Mouse (Mus musculus): Measurements from ENCODE around the gene Dock9. TPM values are rescaled to one million over a fixed set of nuclear protein-coding genes. Genes with fewer than 3 reads are reported as not detected.
A peak's percentile ranks its signal among the peaks of the same experiment; 100 is the strongest.

Gene Dock9
- total and polyA plus RNA-seq, 2 experiments from 2014 or later, result 4.1 to 20.5 TPM

GRCm38 (mm10) chr14:121747360-121747759, 50.3 kb downstream of the Dock9 start:
- Histone ChIP-seq H3K9ac (replicated peaks; ENCODE audit: low read depth, low read length) (no peak overlapping the region), H3K36me3 (replicated peaks; ENCODE audit: control insufficient read depth, insufficient read depth, low read length) (no peaks in the 10 kb centered on the region), H3K9me3 (replicated peaks; ENCODE audit: control insufficient read depth, low read length) (no peaks in the 10 kb centered on the region), H3K4me3 (ENCODE audit: low read depth, low read length) (no peak overlapping the region), H3K4me1 (ENCODE audit: control insufficient read depth, insufficient read depth) (no peaks in the 10 kb centered on the region), H3K4me2 (ENCODE audit: low read depth, low read length) (no peak overlapping the region), H3K27me3 (ENCODE audit: control insufficient read depth, insufficient read depth, low read length) (peaks cover 4% of the 10 kb centered on the region; the same call in 1 of the 2 replicates), H3K27ac (ENCODE audit: low read depth) (no peak overlapping the region)
- ATAC-seq (ENCODE audit: insufficient read depth, low read depth) (no peak), DNase-seq (ENCODE audit: low spot score) (no peak)
- TF ChIP-seq CTCF (IDR thresholded peaks at IDR 0.05; ENCODE audit: low read depth) (no peak), EP300 (IDR thresholded peaks at IDR 0.05; ENCODE audit: low read depth) (no peak)
- WGBS, result 91% methylated on average over 7 of the region's 7 CpGs

GRCm38 (mm10) chr14:121743787-121744417, 53.7 kb downstream of the Dock9 start:
- Histone ChIP-seq H3K9ac (replicated peaks; ENCODE audit: low read depth, low read length) (no peak overlapping the region), H3K27me3 (ENCODE audit: control insufficient read depth, insufficient read depth, low read length) (peaks cover 7% of the 10 kb centered on the region), H3K27ac (ENCODE audit: low read depth) (no peak overlapping the region), H3K4me1 (ENCODE audit: control insufficient read depth, insufficient read depth) (no peaks in the 10 kb centered on the region), H3K9me3 (replicated peaks; ENCODE audit: control insufficient read depth, low read length) (no peaks in the 10 kb centered on the region), H3K4me2 (ENCODE audit: low read depth, low read length) (no peak overlapping the region), H3K36me3 (replicated peaks; ENCODE audit: control insufficient read depth, insufficient read depth, low read length) (no peaks in the 10 kb centered on the region), H3K4me3 (ENCODE audit: low read depth, low read length) (no peak overlapping the region)
- DNase-seq (ENCODE audit: low spot score), result no peak
- ATAC-seq (ENCODE audit: insufficient read depth, low read depth), result no peak
- TF ChIP-seq CTCF (IDR thresholded peaks at IDR 0.05; ENCODE audit: low read depth), result no peak
- no peak for TF ChIP-seq EP300 (IDR thresholded peaks at IDR 0.05; ENCODE audit: low read depth)
- WGBS, result 78% methylated on average over 9 of the region's 9 CpGs

- Histone ChIP-seq H3K36me3 (replicated peaks; ENCODE audit: control insufficient read depth, insufficient read depth, low read length) (no peaks in the 10 kb centered on the region), H3K4me3 (ENCODE audit: low read depth, low read length) (no peak overlapping the region), H3K4me2 (ENCODE audit: low read depth, low read length) (no peak overlapping the region), H3K9ac (replicated peaks; ENCODE audit: low read depth, low read length) (no peak overlapping the region), H3K27me3 (ENCODE audit: control insufficient read depth, insufficient read depth, low read length) (peaks cover 38% of the 10 kb centered on the region), H3K4me1 (ENCODE audit: control insufficient read depth, insufficient read depth) (no peaks in the 10 kb centered on the region), H3K27ac (ENCODE audit: low read depth) (no peak overlapping the region), H3K9me3 (replicated peaks; ENCODE audit: control insufficient read depth, low read length) (no peaks in the 10 kb centered on the region)
- no peak for TF ChIP-seq EP300 (IDR thresholded peaks at IDR 0.05; ENCODE audit: low read depth)
- no peak for TF ChIP-seq CTCF (IDR thresholded peaks at IDR 0.05; ENCODE audit: low read depth)
- ATAC-seq (ENCODE audit: insufficient read depth, low read depth), result no peak
- DNase-seq (ENCODE audit: low spot score), result no peak
- 62% methylated on average over 24 of the region's 24 CpGs for WGBS
Measured at GRCm38 (mm10) chr14:121738431-121739403, 58.9 kb downstream of the Dock9 start.

GRCm38 (mm10) chr14:121737277-121737676, 60.4 kb downstream of the Dock9 start:
- H3K9me3 ChIP-seq (replicated peaks; ENCODE audit: control insufficient read depth, low read length), result no peaks in the 10 kb centered on the region
- no peaks in the 10 kb centered on the region for H3K36me3 ChIP-seq (replicated peaks; ENCODE audit: control insufficient read depth, insufficient read depth, low read length)
- no peak for DNase-seq (ENCODE audit: low spot score)
- H3K27ac ChIP-seq (ENCODE audit: low read depth), result no peak overlapping the region
- 83% methylated on average over 8 of the region's 8 CpGs for WGBS
- H3K9ac ChIP-seq (replicated peaks; ENCODE audit: low read depth, low read length), result no peak overlapping the region
- H3K4me3 ChIP-seq (ENCODE audit: low read depth, low read length), result no peak overlapping the region
- no peak for ATAC-seq (ENCODE audit: insufficient read depth, low read depth)
- no peak overlapping the region for H3K4me2 ChIP-seq (ENCODE audit: low read depth, low read length)
- H3K4me1 ChIP-seq (ENCODE audit: control insufficient read depth, insufficient read depth), result no peaks in the 10 kb centered on the region
- TF ChIP-seq EP300 (IDR thresholded peaks at IDR 0.05; ENCODE audit: low read depth) (no peak), CTCF (IDR thresholded peaks at IDR 0.05; ENCODE audit: low read depth) (no peak)
- H3K27me3 ChIP-seq (ENCODE audit: control insufficient read depth, insufficient read depth, low read length), result peaks cover 42% of the 10 kb centered on the region

GRCm38 (mm10) chr14:121735678-121736077, 62.0 kb downstream of the Dock9 start:
- DNase-seq (ENCODE audit: low spot score), result no peak
- no peak for ATAC-seq (ENCODE audit: insufficient read depth, low read depth)
- Histone ChIP-seq H3K4me2 (ENCODE audit: low read depth, low read length) (no peak overlapping the region), H3K27me3 (ENCODE audit: control insufficient read depth, insufficient read depth, low read length) (peaks cover 44% of the 10 kb centered on the region), H3K4me3 (ENCODE audit: low read depth, low read length) (no peak overlapping the region), H3K4me1 (ENCODE audit: control insufficient read depth, insufficient read depth) (no peaks in the 10 kb centered on the region), H3K27ac (ENCODE audit: low read depth) (no peak overlapping the region), H3K9me3 (replicated peaks; ENCODE audit: control insufficient read depth, low read length) (no peaks in the 10 kb centered on the region), H3K36me3 (replicated peaks; ENCODE audit: control insufficient read depth, insufficient read depth, low read length) (no peaks in the 10 kb centered on the region), H3K9ac (replicated peaks; ENCODE audit: low read depth, low read length) (no peak overlapping the region)
- no peak for TF ChIP-seq EP300 (IDR thresholded peaks at IDR 0.05; ENCODE audit: low read depth)
- TF ChIP-seq CTCF (IDR thresholded peaks at IDR 0.05; ENCODE audit: low read depth), result peak; percentile 26; the same call in 1 of the 2 replicates
- 66% methylated on average over 7 of the region's 7 CpGs for WGBS

Measured in heart, postnatal 0 days (tissue).